Mouse (Mus musculus) CH12.LX (cell line): ENCODE measurements around the gene Zfp870. TPM values are rescaled to one million over a fixed set of nuclear protein-coding genes. Genes with fewer than 3 reads are reported as not detected.

ENCODE experiments used
- DNase-seq: peaks from one replicate; pipeline ENCODE4 v3.0.0-alpha.2; 2013; ENCODE audit errors: extremely low read depth
- H3K27ac ChIP-seq: 2 replicates; pipeline ENCODE4 v1.5.1; 2012; ENCODE audit warnings: low read depth, mild to moderate bottlenecking, control low read depth, moderate library complexity; ENCODE audit not compliant: insufficient read depth
- H3K27me3 ChIP-seq: replicated peaks from 2 replicates; pipeline ENCODE3; 2012; ENCODE audit warnings: inconsistent platforms
- H3K36me3 ChIP-seq, 2 experiments: replicated peaks in 1 of 2; 2 replicates each; pipeline versions ENCODE3 to v1.6.1; 2012; ENCODE audit warnings: inconsistent platforms in 1 of 2, low read length in 1 of 2, mild to moderate bottlenecking in 1 of 2, mixed read lengths in 1 of 2, moderate library complexity in 1 of 2; ENCODE audit not compliant: control insufficient read depth in 1 of 2, insufficient read depth in 1 of 2
- H3K4me1 ChIP-seq, 2 experiments: 2 replicates each; pipeline ENCODE4 v1.6.1; 2012; ENCODE audit warnings: inconsistent platforms in 1 of 2, moderate library complexity in 1 of 2; ENCODE audit not compliant: insufficient read depth in 2 of 2, control insufficient read depth in 1 of 2
- H3K4me2 ChIP-seq: 2 replicates; pipeline ENCODE4 v1.6.1; 2012; ENCODE audit warnings: low read depth, mild to moderate bottlenecking, control low read depth; ENCODE audit not compliant: poor library complexity, insufficient read depth, severe bottlenecking
- H3K4me3 ChIP-seq, 3 experiments: fragments of 150-350 bp in 1 of 3; sonication (generic) in 1 of 3; replicated peaks in 1 of 3; 2 replicates each; pipeline versions ENCODE3 to v1.5.1; 2011 to 2012; ENCODE audit warnings: low read depth in 2 of 3, low read length in 2 of 3, mild to moderate bottlenecking in 2 of 3, moderate library complexity in 2 of 3, control low read depth in 1 of 3, improper control_type of control experiment in 1 of 3, inconsistent platforms in 1 of 3, mixed read lengths in 1 of 3; ENCODE audit not compliant: poor library complexity in 1 of 3
- H3K79me2 ChIP-seq: replicated peaks from 2 replicates; pipeline ENCODE4 v1.6.1; 2012; ENCODE audit warnings: mild to moderate bottlenecking, moderate library complexity; ENCODE audit not compliant: control insufficient read depth, poor library complexity, insufficient read depth, severe bottlenecking; ENCODE audit errors: extremely low read depth
- H3K9ac ChIP-seq: 2 replicates; pipeline ENCODE4 v1.6.1; 2012; ENCODE audit warnings: low read depth, mild to moderate bottlenecking, control low read depth, moderate library complexity; ENCODE audit not compliant: insufficient read depth
- H3K9me3 ChIP-seq: replicated peaks from 2 replicates; pipeline ENCODE3; 2012; ENCODE audit warnings: low read length, inconsistent platforms, mixed read lengths
- CHD1 ChIP-seq: IDR thresholded peaks from 2 replicates; pipeline ENCODE4 v1.6.1; 2012; ENCODE audit warnings: low read depth, low read length, improper control_type of control experiment, inconsistent platforms
- CHD2 ChIP-seq: IDR thresholded peaks from 2 replicates; pipeline ENCODE4 v1.6.1; 2011; ENCODE audit warnings: low read length, improper control_type of control experiment
- E2F4 ChIP-seq: IDR thresholded peaks from 2 replicates; pipeline ENCODE4 v1.6.1; 2011; ENCODE audit warnings: low read depth, low read length, improper control_type of control experiment; ENCODE audit not compliant: insufficient replicate concordance
- ELF1 ChIP-seq: IDR thresholded peaks from 2 replicates; pipeline ENCODE4 v1.6.1; 2014; ENCODE audit warnings: low read depth, mild to moderate bottlenecking, inconsistent platforms, low read length, improper control_type of control experiment
- EP300 ChIP-seq: IDR thresholded peaks from 2 replicates; pipeline ENCODE4 v1.6.1; 2011; ENCODE audit warnings: low read length, improper control_type of control experiment
- ETS1 ChIP-seq: conservative IDR thresholded peaks from 2 replicates; pipeline ENCODE4 v1.6.1; 2012; ENCODE audit warnings: low read depth, mild to moderate bottlenecking, inconsistent platforms, low read length, improper control_type of control experiment, moderate library complexity
- JUND ChIP-seq: conservative IDR thresholded peaks from 2 replicates; pipeline ENCODE4 v1.6.1; 2011; ENCODE audit warnings: low read depth, low read length, improper control_type of control experiment
- KAT2A ChIP-seq: IDR thresholded peaks from 2 replicates; pipeline ENCODE4 v1.6.1; 2012; ENCODE audit warnings: low read length, improper control_type of control experiment, inconsistent platforms; ENCODE audit not compliant: insufficient replicate concordance
- MAFK ChIP-seq: IDR thresholded peaks from 2 replicates; pipeline ENCODE4 v1.6.1; 2011; ENCODE audit warnings: low read length, improper control_type of control experiment; ENCODE audit not compliant: insufficient replicate concordance
- MAX ChIP-seq: IDR thresholded peaks from 2 replicates; pipeline ENCODE4 v1.6.1; 2011; ENCODE audit warnings: low read length, improper control_type of control experiment
- MEF2A ChIP-seq: IDR thresholded peaks from 2 replicates; pipeline ENCODE4 v1.6.1; 2014; ENCODE audit warnings: low read depth, mild to moderate bottlenecking, inconsistent platforms, low read length, improper control_type of control experiment, borderline replicate concordance
- MXI1 ChIP-seq: IDR thresholded peaks from 2 replicates; pipeline ENCODE4 v1.6.1; 2011; ENCODE audit warnings: mild to moderate bottlenecking, low read depth, low read length, improper control_type of control experiment
- NELFE ChIP-seq: IDR thresholded peaks from 2 replicates; pipeline ENCODE4 v1.6.1; 2011; ENCODE audit warnings: low read depth, low read length, improper control_type of control experiment
- PAX5 ChIP-seq: IDR thresholded peaks from 2 replicates; pipeline ENCODE4 v1.6.1; 2012; ENCODE audit warnings: low read length, inconsistent platforms, mixed read lengths
- POLR2A ChIP-seq: IDR thresholded peaks from 2 replicates; pipeline ENCODE4 v1.6.1; 2011; ENCODE audit warnings: low read depth, mild to moderate bottlenecking, improper control_type of control experiment, low read length
- RAD21 ChIP-seq: IDR thresholded peaks from 2 replicates; pipeline ENCODE4 v1.6.1; 2011; ENCODE audit warnings: low read depth, mild to moderate bottlenecking, low read length, improper control_type of control experiment, moderate library complexity
- RCOR1 ChIP-seq: conservative IDR thresholded peaks from 2 replicates; pipeline ENCODE4 v1.6.1; 2012; ENCODE audit warnings: low read depth, mild to moderate bottlenecking, inconsistent platforms, low read length, improper control_type of control experiment
- SMC3 ChIP-seq: IDR thresholded peaks from 2 replicates; pipeline ENCODE4 v1.6.1; 2011; ENCODE audit warnings: low read depth, low read length, improper control_type of control experiment
- TBP ChIP-seq: conservative IDR thresholded peaks from 2 replicates; pipeline ENCODE4 v1.6.1; 2011; ENCODE audit warnings: low read depth, low read length, improper control_type of control experiment
- USF2 ChIP-seq: conservative IDR thresholded peaks from 2 replicates; pipeline ENCODE4 v1.6.1; 2011; ENCODE audit warnings: low read depth, low read length, improper control_type of control experiment
- ZKSCAN1 ChIP-seq: IDR thresholded peaks from 2 replicates; pipeline ENCODE4 v1.6.1; 2012; ENCODE audit warnings: low read depth, inconsistent platforms, low read length, improper control_type of control experiment, borderline replicate concordance
- ZMIZ1 ChIP-seq: IDR thresholded peaks from 2 replicates; pipeline ENCODE4 v1.6.1; 2012; ENCODE audit warnings: low read depth, mild to moderate bottlenecking, inconsistent platforms, low read length, improper control_type of control experiment
- ZNF384 ChIP-seq: IDR thresholded peaks from 2 replicates; pipeline ENCODE4 v1.6.1; 2012; ENCODE audit warnings: low read depth, low read length, improper control_type of control experiment, inconsistent platforms
- dilution Hi-C: fragments of 300-500 bp; cut with MboI; formaldehyde crosslinking; loops from 2 replicates; pipeline ENCODE4 v1.14.3; 2020; ENCODE audit warnings: low sequenced_read_pairs; ENCODE audit not compliant: extremely low pct_unique_long_range_greater_than_20kb, extremely low pct_ligation_motif_present
- in situ Hi-C: fragments of 300-500 bp; cut with MboI; formaldehyde crosslinking; loops from 3 replicates; pipeline ENCODE4 v1.14.3; 2019; ENCODE audit warnings: low sequenced_read_pairs, low pct_ligation_motif_present, low pct_unique_long_range_greater_than_20kb, mixed read lengths
- polyA plus RNA-seq: library from polyadenylated mRNA; unstranded; fragments of >175 nt; gene quantifications from 2 replicates; pipeline ENCODE4 v1.2.1, GENCODE M21; 2012; ENCODE audit warnings: low read depth; ENCODE audit not compliant: insufficient read length
- total RNA-seq, 2 experiments: library from RNA; depleted of rRNA; stranded (reverse); fragments of 300-350 nt in 1 of 2; fragments of >200 nt in 1 of 2; gene quantifications; 2 replicates each; pipeline ENCODE4 v1.2.3; 2012 to 2014

The Zfp870 gene
- total and polyA plus RNA-seq, 3 experiments = 3.4 to 10.4 (median 5.8) TPM

- Histone ChIP-seq H3K9ac (peak overlapping the region; percentile 61), H3K79me2 (no peaks in the 10 kb centered on the region; the same call in 1 of the 2 replicates), H3K4me3 (peak overlapping the region; percentile 64 to 89 (median 75)), H3K9me3 (no peaks in the 10 kb centered on the region), H3K4me2 (peak overlapping the region; percentile 72), H3K4me1 (peaks cover 11 to 24% of the 10 kb centered on the region in 2 experiments), H3K36me3 (peaks cover 3 to 27% of the 10 kb centered on the region in 2 experiments), H3K27ac (peak overlapping the region; percentile 5; the same call in 1 of the 2 replicates), H3K27me3 (no peaks in the 10 kb centered on the region)
- no peak for DNase-seq
- dilution Hi-C loops (no loop called here), in situ Hi-C loops (no loop called here)
- no peak for TF ChIP-seq ELF1
- no peak for TF ChIP-seq RAD21
- TF ChIP-seq TBP = no peak
- no peak for TF ChIP-seq E2F4
- TF ChIP-seq MEF2A = no peak
- TF ChIP-seq JUND = no peak
- no peak for TF ChIP-seq RCOR1
- no peak for TF ChIP-seq NELFE
- no peak for TF ChIP-seq SMC3
- TF ChIP-seq ETS1 = no peak
- no peak for TF ChIP-seq POLR2A
- TF ChIP-seq MAX = no peak
These were observed 597 bp downstream of the Zfp870 start for GRCm38 (mm10) chr17:32890852-32891238.

- Histone ChIP-seq H3K27ac (no peak overlapping the region), H3K9me3 (no peaks in the 10 kb centered on the region), H3K4me1 (peaks cover 11 to 13% of the 10 kb centered on the region in 2 experiments), H3K27me3 (no peaks in the 10 kb centered on the region), H3K9ac (no peak overlapping the region), H3K36me3 (peaks cover 6 to 37% of the 10 kb centered on the region in 2 experiments), H3K4me3 (no peak overlapping the region), H3K4me2 (no peak overlapping the region), H3K79me2 (no peaks in the 10 kb centered on the region; the same call in 1 of the 2 replicates)
- dilution Hi-C loops = no loop called here
- in situ Hi-C loops = no loop called here
- DNase-seq = no peak
- no peak for TF ChIP-seq RAD21
- TF ChIP-seq MXI1 = no peak
- TF ChIP-seq CHD2 = no peak
- TF ChIP-seq EP300 = no peak
- TF ChIP-seq KAT2A = no peak
- TF ChIP-seq ZKSCAN1 = no peak
- TF ChIP-seq MAFK = no peak
- TF ChIP-seq MEF2A = no peak
- no peak for TF ChIP-seq PAX5
- no peak for TF ChIP-seq ZNF384
- TF ChIP-seq ZMIZ1 = no peak
- no peak for TF ChIP-seq ETS1
- TF ChIP-seq USF2 = no peak
- TF ChIP-seq CHD1 = no peak
These were observed 1.8 kb downstream of the Zfp870 start for GRCm38 (mm10) chr17:32889611-32890010.
